Comparison of ENCODE assay signal across 9 mouse cellular contexts in the genomic region with DNA sequence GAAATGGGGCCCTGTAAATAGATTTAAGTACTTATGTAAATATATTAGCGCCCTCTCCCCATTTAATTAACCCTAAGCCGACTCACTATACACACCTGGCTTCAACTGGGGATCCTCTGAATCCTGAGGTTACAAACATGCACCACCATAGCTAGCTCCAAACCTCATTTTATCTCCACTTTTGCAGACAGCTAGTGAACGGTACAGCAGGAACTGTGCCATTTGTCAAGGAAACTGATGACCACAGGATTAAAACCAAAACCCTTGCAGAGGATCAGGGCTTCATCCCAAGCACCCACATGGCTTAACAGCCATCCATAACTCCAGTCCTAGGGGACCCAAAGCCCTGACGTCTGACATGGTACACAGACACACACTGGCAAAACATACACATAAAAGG. TPM values are rescaled to one million over a fixed set of nuclear protein-coding genes. Genes with fewer than 3 reads are reported as not detected.
DNase-seq lines count a peak whose midpoint lies in the region; ATAC-seq and TF ChIP-seq lines count a peak whose summit lies in the region.
"Had no signal": no experiment of that assay in that cellular context is flagged by ENCODE, and none has a peak within 500 bp of the region (broad histone marks: within the 10 kb centered on the region; RNA-seq: fewer than 3 reads in every experiment).

No protein-coding gene starts in this region.

- peaks cover 14% of the 10 kb centered on the region; the same call in 1 of the 2 replicates for H3K4me1 ChIP-seq in heart, postnatal 0 days (ENCODE audit: control insufficient read depth, insufficient read depth)
- H3K4me1 ChIP-seq in hindbrain, embryonic 15.5 days (replicated peaks): peaks cover 27% of the 10 kb centered on the region
- H3K4me1 ChIP-seq in midbrain, embryonic 14.5 days (ENCODE audit: control insufficient read depth, insufficient read depth, low read length): peaks cover 12% of the 10 kb centered on the region; the same call in 1 of the 2 replicates

- TF ChIP-seq EP300 in heart, postnatal 0 days (IDR thresholded peaks at IDR 0.05; ENCODE audit: low read depth): no peak

- peak overlapping the region; percentile 68 for H3K4me2 ChIP-seq in heart, postnatal 0 days (ENCODE audit: low read depth, low read length)
- peak overlapping the region; percentile 95 for H3K4me2 ChIP-seq in hindbrain, embryonic 15.5 days
- H3K4me2 ChIP-seq in midbrain, embryonic 14.5 days (ENCODE audit: low read length): peak overlapping the region; percentile 66

- intact Hi-C loops in heart, postnatal 14 days (cut with DNase I): no loop called here

- DNase-seq in heart, postnatal 0 days (ENCODE audit: low spot score): no peak
- DNase-seq in heart, postnatal 14 days: no peak
- DNase-seq in midbrain, embryonic 14.5 days: no peak
- no peak for DNase-seq in cerebellum, adult 18-20 months
- no peak for DNase-seq in thymus, postnatal 14 days
- DNase-seq: cerebellum, adult 8-10 months had no signal

- H3K9me3 ChIP-seq in heart, postnatal 0 days (replicated peaks; ENCODE audit: control insufficient read depth, low read length): no peaks in the 10 kb centered on the region
- H3K9me3 ChIP-seq in hindbrain, embryonic 15.5 days: no peaks in the 10 kb centered on the region
- no peaks in the 10 kb centered on the region for H3K9me3 ChIP-seq in midbrain, embryonic 14.5 days (ENCODE audit: control insufficient read depth, low read length)

- H3K36me3 ChIP-seq in heart, postnatal 0 days (replicated peaks; ENCODE audit: control insufficient read depth, insufficient read depth, low read length): 0 out of 2 replicates have a peak, but pooled peaks cover 4% of the 10 kb centered on the region
- no peaks in the 10 kb centered on the region for H3K36me3 ChIP-seq in hindbrain, embryonic 15.5 days
- peaks cover 10% of the 10 kb centered on the region for H3K36me3 ChIP-seq in midbrain, embryonic 14.5 days (ENCODE audit: control insufficient read depth, insufficient read depth, low read length)

- no peak overlapping the region for H3K27ac ChIP-seq in heart, postnatal 0 days (ENCODE audit: low read depth)
- peak overlapping the region; percentile 94 for H3K27ac ChIP-seq in hindbrain, embryonic 15.5 days (replicated peaks)
- H3K27ac ChIP-seq in midbrain, embryonic 14.5 days (replicated peaks; ENCODE audit: low read depth, low read length): peak overlapping the region; percentile 91

- no peaks in the 10 kb centered on the region for H3K27me3 ChIP-seq in heart, postnatal 0 days (ENCODE audit: control insufficient read depth, insufficient read depth, low read length)
- H3K27me3 ChIP-seq in hindbrain, embryonic 15.5 days: no peaks in the 10 kb centered on the region
- no peaks in the 10 kb centered on the region for H3K27me3 ChIP-seq in midbrain, embryonic 14.5 days (ENCODE audit: control insufficient read depth, insufficient read depth, low read length)

- peak overlapping the region; percentile 57; the same call in 1 of the 2 replicates for H3K4me3 ChIP-seq in heart, postnatal 0 days (ENCODE audit: low read depth, low read length)
- peak overlapping the region; percentile 55 for H3K4me3 ChIP-seq in hindbrain, embryonic 15.5 days
- H3K4me3 ChIP-seq in midbrain, embryonic 14.5 days (replicated peaks; ENCODE audit: low read depth, low read length): peak overlapping the region; percentile 56

- no peak for ATAC-seq in heart, postnatal 0 days (ENCODE audit: insufficient read depth, low read depth)
- peak; percentile 24 for ATAC-seq in common myeloid progenitor, adult 5-6 weeks (replicated peaks; ENCODE audit: low read depth, poor library complexity, severe bottlenecking)
- no peak for ATAC-seq in hindbrain, embryonic 15.5 days (ENCODE audit: low FRiP score, low read depth)
- ATAC-seq in midbrain, embryonic 14.5 days (ENCODE audit: low FRiP score, low TSS enrichment): no peak
- ATAC-seq in CD4-positive, CD25-positive, alpha-beta regulatory T cell, adult 4 months: no peak

- no peak overlapping the region; the same call in 1 of the 2 replicates for H3K9ac ChIP-seq in heart, postnatal 0 days (replicated peaks; ENCODE audit: low read depth, low read length)
- peak overlapping the region; percentile 80 for H3K9ac ChIP-seq in hindbrain, embryonic 15.5 days
- H3K9ac ChIP-seq in midbrain, embryonic 14.5 days (replicated peaks; ENCODE audit: low read length): peak overlapping the region; percentile 79

- 28% methylated on average over 4 of the region's 4 CpGs for WGBS in heart, postnatal 0 days
- 31% methylated on average over 4 of the region's 4 CpGs for WGBS in hindbrain, embryonic 15.5 days
- 35% methylated on average over 4 of the region's 4 CpGs for WGBS in midbrain, embryonic 14.5 days

- TF ChIP-seq CTCF in heart, postnatal 0 days (IDR thresholded peaks at IDR 0.05; ENCODE audit: low read depth): no peak

RNA-seq across cellular contexts. Expression of gene Dctpp1, which starts 5.5 kb away (rescaled TPM):
- 152 and 165 TPM in 2 replicates for total RNA-seq in heart, postnatal 0 days (2014; rRNA removed; ENCODE audit: low replicate concordance)
- 94.2 and 97.1 TPM in 2 replicates for polyA plus RNA-seq in heart, postnatal 0 days (2015; fragmentation: Nextera tagmentation; extraction: Ambion mirVana)
- 10 to 100 TPM; 38.4 to 46.7 TPM for total RNA-seq in heart, postnatal 14 days (2021)
- 85.1 and 88.3 TPM in 2 replicates for total RNA-seq in common myeloid progenitor, adult 5-6 weeks (2017)
- polyA plus RNA-seq in hindbrain, embryonic 15.5 days (2015; fragmentation: Nextera tagmentation; extraction: Ambion mirVana): 122 TPM in 2 replicates
- polyA plus RNA-seq in midbrain, embryonic 14.5 days (2014; fragmentation: Nextera tagmentation; extraction: Ambion mirVana): 125 and 134 TPM in 2 replicates
- polyA plus RNA-seq in CD4-positive, CD25-positive, alpha-beta regulatory T cell, adult 4 months (2017; shearing (Covaris generic)): 10 to 100 TPM; 39.7 to 50.1 TPM

RNA-seq across cellular contexts. Expression of gene Zfp771, which starts 10.9 kb away (rescaled TPM):
- total RNA-seq in heart, postnatal 0 days (2014; rRNA removed; ENCODE audit: low replicate concordance): 38.5 and 43.6 TPM in 2 replicates
- polyA plus RNA-seq in heart, postnatal 0 days (2015; fragmentation: Nextera tagmentation; extraction: Ambion mirVana): 23.3 and 26.4 TPM in 2 replicates
- 10 to 100 TPM; 17.8 to 21.3 TPM for total RNA-seq in heart, postnatal 14 days (2021)
- 6.3 and 8.9 TPM in 2 replicates for total RNA-seq in common myeloid progenitor, adult 5-6 weeks (2017)
- polyA plus RNA-seq in hindbrain, embryonic 15.5 days (2015; fragmentation: Nextera tagmentation; extraction: Ambion mirVana): 72.0 and 80.9 TPM in 2 replicates
- polyA plus RNA-seq in midbrain, embryonic 14.5 days (2014; fragmentation: Nextera tagmentation; extraction: Ambion mirVana): 55.2 and 71.2 TPM in 2 replicates
- polyA plus RNA-seq in CD4-positive, CD25-positive, alpha-beta regulatory T cell, adult 4 months (2017; shearing (Covaris generic)): 1 to 10 TPM; 1.3 to 1.6 TPM

RNA-seq across cellular contexts. Expression of gene Sephs2, which starts 18.8 kb away (rescaled TPM):
- 76.5 and 78.0 TPM in 2 replicates for total RNA-seq in heart, postnatal 0 days (2014; rRNA removed; ENCODE audit: low replicate concordance)
- polyA plus RNA-seq in heart, postnatal 0 days (2015; fragmentation: Nextera tagmentation; extraction: Ambion mirVana): 51.8 and 55.7 TPM in 2 replicates
- 10 to 100 TPM; 29.3 to 30.2 TPM for total RNA-seq in heart, postnatal 14 days (2021)
- 99.1 and 102 TPM in 2 replicates for total RNA-seq in common myeloid progenitor, adult 5-6 weeks (2017)
- polyA plus RNA-seq in hindbrain, embryonic 15.5 days (2015; fragmentation: Nextera tagmentation; extraction: Ambion mirVana): 61.5 and 63.7 TPM in 2 replicates
- polyA plus RNA-seq in midbrain, embryonic 14.5 days (2014; fragmentation: Nextera tagmentation; extraction: Ambion mirVana): 77.6 and 78.4 TPM in 2 replicates
- polyA plus RNA-seq in CD4-positive, CD25-positive, alpha-beta regulatory T cell, adult 4 months (2017; shearing (Covaris generic)): 10 to 100 TPM; 17.3 to 23.4 TPM

RNA-seq across cellular contexts. Expression of gene Sept1, which starts 22.1 kb away (rescaled TPM):
- total RNA-seq in heart, postnatal 0 days (2014; rRNA removed; ENCODE audit: low replicate concordance): 2.3 and 8.6 TPM in 2 replicates
- polyA plus RNA-seq in heart, postnatal 0 days (2015; fragmentation: Nextera tagmentation; extraction: Ambion mirVana): 18.7 and 19.4 TPM in 2 replicates
- 10 to 100 TPM in 1 of 2 experiments, 1 to 10 TPM in 1; 7.5 to 18.8 TPM for total RNA-seq in heart, postnatal 14 days (2021)
- total RNA-seq in common myeloid progenitor, adult 5-6 weeks (2017): 62.7 and 63.2 TPM in 2 replicates
- polyA plus RNA-seq in hindbrain, embryonic 15.5 days (2015; fragmentation: Nextera tagmentation; extraction: Ambion mirVana): 18.4 and 19.3 TPM in 2 replicates
- 11.6 and 13.6 TPM in 2 replicates for polyA plus RNA-seq in midbrain, embryonic 14.5 days (2014; fragmentation: Nextera tagmentation; extraction: Ambion mirVana)
- polyA plus RNA-seq in CD4-positive, CD25-positive, alpha-beta regulatory T cell, adult 4 months (2017; shearing (Covaris generic)): 100 to 1,000 TPM; 819 to 912 TPM

RNA-seq across cellular contexts. Expression of gene Zfp553, which starts 22.1 kb away (rescaled TPM):
- 11.8 and 18.5 TPM in 2 replicates for total RNA-seq in heart, postnatal 0 days (2014; rRNA removed; ENCODE audit: low replicate concordance)
- 10.9 and 11.2 TPM in 2 replicates for polyA plus RNA-seq in heart, postnatal 0 days (2015; fragmentation: Nextera tagmentation; extraction: Ambion mirVana)
- 1 to 10 TPM; 6.9 to 7.0 TPM for total RNA-seq in heart, postnatal 14 days (2021)
- 20.8 and 29.9 TPM in 2 replicates for total RNA-seq in common myeloid progenitor, adult 5-6 weeks (2017)
- polyA plus RNA-seq in hindbrain, embryonic 15.5 days (2015; fragmentation: Nextera tagmentation; extraction: Ambion mirVana): 51.9 and 56.2 TPM in 2 replicates
- polyA plus RNA-seq in midbrain, embryonic 14.5 days (2014; fragmentation: Nextera tagmentation; extraction: Ambion mirVana): 31.9 and 39.7 TPM in 2 replicates
- 1 to 10 TPM; 6.6 to 7.9 TPM for polyA plus RNA-seq in CD4-positive, CD25-positive, alpha-beta regulatory T cell, adult 4 months (2017; shearing (Covaris generic))
